25 mouse cellular contexts compared by ENCODE assay signal in genomic region chr10:59706991-59707546, GRCm38 (mm10).
"Had no signal": no experiment of that assay in that cellular context is flagged by ENCODE, and none has a peak within 500 bp of the region (broad histone marks: within the 10 kb centered on the region; RNA-seq: fewer than 3 reads in every experiment).

No protein-coding gene starts in this region.

- ATAC-seq: hindbrain, embryonic 16.5 days; intestine, embryonic 16.5 days; liver, embryonic 12.5 days had no signal

- H3K27me3 ChIP-seq: heart, embryonic 12.5 days; hindbrain, embryonic 12.5 days; kidney, embryonic 15.5 days; limb, embryonic 13.5 days; limb, embryonic 15.5 days; liver, embryonic 12.5 days had no signal

- H3K9ac ChIP-seq: heart, embryonic 12.5 days; hindbrain, embryonic 12.5 days; hindbrain, embryonic 14.5 days; kidney, embryonic 15.5 days; limb, embryonic 13.5 days; limb, embryonic 15.5 days; liver, embryonic 12.5 days; liver, embryonic 14.5 days had no signal

- H3K4me3 ChIP-seq: heart, embryonic 10.5 days; heart, embryonic 12.5 days; hindbrain, embryonic 10.5 days; hindbrain, embryonic 12.5 days; kidney, embryonic 15.5 days; limb, embryonic 13.5 days; limb, embryonic 15.5 days; liver, embryonic 12.5 days had no signal

- H3K27ac ChIP-seq: heart, embryonic 10.5 days; hindbrain, embryonic 10.5 days; hindbrain, embryonic 12.5 days; hindbrain, embryonic 14.5 days; kidney, embryonic 15.5 days; kidney, postnatal 0 days; limb, embryonic 13.5 days; limb, embryonic 15.5 days; liver, embryonic 12.5 days; liver, embryonic 14.5 days had no signal

- H3K9me3 ChIP-seq: heart, embryonic 10.5 days; hindbrain, embryonic 12.5 days; kidney, embryonic 15.5 days; limb, embryonic 15.5 days; liver, embryonic 12.5 days had no signal

- H3K4me2 ChIP-seq: heart, embryonic 12.5 days; hindbrain, embryonic 12.5 days; hindbrain, embryonic 14.5 days; kidney, embryonic 15.5 days; limb, embryonic 13.5 days; limb, embryonic 15.5 days; liver, embryonic 12.5 days had no signal

- DNase-seq: gastrocnemius, postnatal 14 days; gastrocnemius, postnatal 36 days; heart, adult 18-20 months; heart, postnatal 10 days; heart, postnatal 4 days; kidney, adult 11 months; kidney, adult 2 months; kidney, adult 9 months; kidney, postnatal 14 days; kidney, postnatal 36 days; layer of hippocampus, adult 9-11 months; layer of hippocampus, postnatal 36 days had no signal
